In the genomic region with DNA sequence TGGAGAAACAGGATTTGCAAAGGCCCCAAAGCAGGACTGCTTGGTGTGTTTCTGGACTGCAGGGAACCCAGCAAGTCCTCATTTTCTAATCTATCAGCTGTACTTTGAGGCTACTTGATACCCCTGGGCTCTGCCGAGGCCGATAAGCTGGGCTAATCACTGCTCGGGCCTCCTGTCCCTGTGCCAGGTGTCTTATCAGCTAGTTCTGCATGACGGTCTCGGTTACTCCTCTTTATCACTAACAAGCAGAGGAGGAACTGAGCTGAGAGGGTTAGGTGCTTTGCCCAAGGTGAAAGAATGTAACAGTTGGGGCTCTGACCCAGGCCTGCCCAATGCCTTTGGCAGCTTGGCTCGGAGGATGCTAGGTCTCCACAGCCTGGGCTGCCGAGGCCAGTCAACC, we compare ENCODE assay signal across 1 mouse cellular context.
TF ChIP-seq lines count a peak whose summit lies in the region.

No protein-coding gene starts in this region.

TF ChIP-seq in MEL, 35 proteins besides CTCF, POLR2A, EP300 and RAD21:
- TF ChIP-seq ZNF384 (IDR thresholded peaks at IDR 0.05; ENCODE audit: low read depth, low read length) (peak; percentile 27; the same call in 1 of the 2 replicates), USF2 (IDR thresholded peaks at IDR 0.05; ENCODE audit: borderline replicate concordance in 1 of 2, insufficient read depth in 1 of 2, low read depth in 1 of 2, low read length in 2 of 2) (no peak), KAT2A (conservative IDR thresholded peaks at IDR 0.05; ENCODE audit: low read depth, low read length) (peak; percentile 18; the same call in 1 of the 2 replicates), SIN3A (IDR thresholded peaks at IDR 0.05; ENCODE audit: low read length) (peak; percentile 93), TBP (IDR thresholded peaks at IDR 0.05; ENCODE audit: low read depth, low read length) (no peak), BHLHE40 (IDR thresholded peaks at IDR 0.05; ENCODE audit: borderline replicate concordance, low read depth, low read length) (peak; percentile 83), MXI1 (IDR thresholded peaks at IDR 0.05; ENCODE audit: low read depth, low read length) (peak; percentile 65; the same call in 1 of the 2 replicates), ZMIZ1 (IDR thresholded peaks at IDR 0.05; ENCODE audit: low read depth, low read length) (peak; percentile 75; the same call in 1 of the 2 replicates), MYC (IDR thresholded peaks at IDR 0.05; ENCODE audit: low read depth, low read length) (peak; percentile 59), ETS1 (IDR thresholded peaks at IDR 0.05; ENCODE audit: low read depth, low read length) (peak; percentile 100), MEF2A (IDR thresholded peaks at IDR 0.05; ENCODE audit: extremely low read depth, insufficient replicate concordance, low read depth, low read length, poor library complexity, severe bottlenecking) (no peak), TAL1 (IDR thresholded peaks at IDR 0.05; ENCODE audit: low read length) (peak; percentile 100), MAZ (IDR thresholded peaks at IDR 0.05; ENCODE audit: low read depth, low read length) (peak; percentile 76; the same call in 1 of the 2 replicates), GATA1 (IDR thresholded peaks at IDR 0.05; ENCODE audit: low read depth, low read length) (peak; percentile 100), MYB (IDR thresholded peaks at IDR 0.05; ENCODE audit: low read depth, low read length) (peak; percentile 84), MAFK (IDR thresholded peaks at IDR 0.05; ENCODE audit: borderline replicate concordance, low read depth, low read length) (peak; percentile 91), RCOR1 (IDR thresholded peaks at IDR 0.05; ENCODE audit: low read depth, low read length) (peak; percentile 100), HCFC1 (IDR thresholded peaks at IDR 0.05; ENCODE audit: low read depth, low read length) (no peak), ELF1 (IDR thresholded peaks at IDR 0.05; ENCODE audit: low read depth, low read length) (peak; percentile 33; the same call in 1 of the 2 replicates), CHD2 (IDR thresholded peaks at IDR 0.05; ENCODE audit: low read length) (no peak), POLR2AphosphoS2 (IDR thresholded peaks at IDR 0.05; ENCODE audit: low read length) (peak; percentile 86), SMC3 (IDR thresholded peaks at IDR 0.05; ENCODE audit: low read depth, low read length) (no peak), TCF12 (IDR thresholded peaks at IDR 0.05; ENCODE audit: low read depth, low read length) (peak; percentile 100), JUND (IDR thresholded peaks at IDR 0.05; ENCODE audit: low read depth, low read length) (0 out of 2 replicates have a peak, but pooled peaks have one; percentile 40)
